Mouse (Mus musculus) adrenal gland, adult (tissue): ENCODE data around the gene Cisd2.

Experiments
- DNase-seq, 2 experiments: peaks; one replicate each; pipeline ENCODE4 v3.0.0; 2022 to 2023; ENCODE audit warnings: low spot score in 1 of 2; ENCODE audit not compliant: inconsistent age in 2 of 2

Gene Cisd2

GRCm38 (mm10) chr3:135423608-135424212, at the start of gene Cisd2:
Cisd2 (minus strand) TSS chr3:135423925.
- peak in 1 of 2 experiments; percentile 41 for DNase-seq

- no peak for DNase-seq
These were observed 47.1 kb upstream of the Cisd2 start for GRCm38 (mm10) chr3:135470823-135471222.

GRCm38 (mm10) chr3:135469974-135470373, 46.2 kb upstream of the Cisd2 start:
- DNase-seq: peak; percentile 88 to 96

GRCm38 (mm10) chr3:135469146-135469545, 45.4 kb upstream of the Cisd2 start:
- no peak for DNase-seq

- no peak for DNase-seq
These were observed 44.7 kb upstream of the Cisd2 start for GRCm38 (mm10) chr3:135468402-135468801.

- DNase-seq: no peak
These were observed 35.3 kb upstream of the Cisd2 start for GRCm38 (mm10) chr3:135458981-135459380.

- DNase-seq: no peak
These were observed 21.2 kb upstream of the Cisd2 start for GRCm38 (mm10) chr3:135444930-135445329.

- DNase-seq: peak in 1 of 2 experiments; percentile 75
These were observed 16.9 kb upstream of the Cisd2 start for GRCm38 (mm10) chr3:135440621-135441020.

- DNase-seq: peak; percentile 50 to 81
These were observed 16.5 kb upstream of the Cisd2 start for GRCm38 (mm10) chr3:135440221-135440620.

- DNase-seq: no peak
These were observed 15.9 kb upstream of the Cisd2 start for GRCm38 (mm10) chr3:135439651-135440050.

- DNase-seq: peak; percentile 91 to 97
These were observed 15.3 kb upstream of the Cisd2 start for GRCm38 (mm10) chr3:135438913-135439531.

- peak; percentile 95 to 99 for DNase-seq
These were observed 14.8 kb upstream of the Cisd2 start for GRCm38 (mm10) chr3:135438531-135438912.

GRCm38 (mm10) chr3:135437758-135438495, 14.2 kb upstream of the Cisd2 start, which contains the start of gene Ube2d3:
Ube2d3 (plus strand) TSS chr3:135438149.
- peak; percentile 100 for DNase-seq

GRCm38 (mm10) chr3:135436901-135437616, 13.3 kb upstream of the Cisd2 start:
- peak in 1 of 2 experiments; percentile 45 for DNase-seq

GRCm38 (mm10) chr3:135422856-135423607, 693 bp downstream of the Cisd2 start:
- DNase-seq: peak; percentile 90 to 97

- no peak for DNase-seq
These were observed 1.4 kb downstream of the Cisd2 start for GRCm38 (mm10) chr3:135422232-135422855.

- no peak for DNase-seq
These were observed 2.5 kb downstream of the Cisd2 start for GRCm38 (mm10) chr3:135421310-135421594.

GRCm38 (mm10) chr3:135420542-135421309, 3.0 kb downstream of the Cisd2 start:
- DNase-seq: no peak

GRCm38 (mm10) chr3:135417799-135418198, 5.9 kb downstream of the Cisd2 start:
- no peak for DNase-seq

- DNase-seq: no peak
These were observed 6.5 kb downstream of the Cisd2 start for GRCm38 (mm10) chr3:135417245-135417644.
